Mouse (Mus musculus) myocyte (in vitro differentiated cells): ENCODE results near the gene Hrh2. TPM values are rescaled to one million over a fixed set of nuclear protein-coding genes. Genes with fewer than 3 reads are reported as not detected.

ENCODE experiments used
- H3K27me3 ChIP-seq: one replicate; pipeline ENCODE4 v1.6.1; 2011; ENCODE audit not compliant: control insufficient read depth, insufficient read depth, insufficient read length
- H3K36me3 ChIP-seq: one replicate; pipeline ENCODE4 v1.6.1; 2011; ENCODE audit not compliant: control insufficient read depth, insufficient read depth
- H3K4me2 ChIP-seq: one replicate; pipeline ENCODE4 v1.6.1; 2011; ENCODE audit warnings: low read depth, control low read depth
- H3K4me3 ChIP-seq: one replicate; pipeline ENCODE4 v1.5.1; 2011; ENCODE audit warnings: mild to moderate bottlenecking, control low read depth, moderate library complexity
- H3K79me2 ChIP-seq: one replicate; pipeline ENCODE4 v1.6.1; 2011; ENCODE audit not compliant: control insufficient read depth, insufficient read depth
- H3ac ChIP-seq: one replicate; pipeline ENCODE4 v1.6.1; 2011; ENCODE audit not compliant: control insufficient read depth, insufficient read length
- CEBPB ChIP-seq: IDR thresholded peaks from 2 replicates; pipeline ENCODE4 v1.6.1; 2011; ENCODE audit warnings: mild to moderate bottlenecking, moderate library complexity; ENCODE audit not compliant: poor library complexity, insufficient read depth, severe bottlenecking
- E2F4 ChIP-seq: IDR thresholded peaks from one replicate; pipeline ENCODE4 v1.6.1; 2011; ENCODE audit warnings: mild to moderate bottlenecking, control low read depth, moderate library complexity; ENCODE audit not compliant: insufficient read depth
- MAX ChIP-seq: IDR thresholded peaks from one replicate; pipeline ENCODE4 v1.6.1; 2011; ENCODE audit warnings: low read depth, mild to moderate bottlenecking, control low read depth
- MYOD1 ChIP-seq, 3 experiments: IDR thresholded peaks; one replicate each; pipeline ENCODE4 v1.6.1; 2011; ENCODE audit warnings: control low read depth in 2 of 3, low read depth in 2 of 3, mild to moderate bottlenecking in 2 of 3, moderate library complexity in 1 of 3; ENCODE audit not compliant: insufficient read length in 2 of 3, control insufficient read depth in 1 of 3
- MYOG ChIP-seq, 3 experiments: IDR thresholded peaks; one replicate each; pipeline ENCODE4 v1.6.1; 2011; ENCODE audit warnings: control low read depth in 2 of 3, low read depth in 2 of 3, mild to moderate bottlenecking in 2 of 3; ENCODE audit not compliant: insufficient read length in 2 of 3, control insufficient read depth in 1 of 3, insufficient read depth in 1 of 3
- POLR2A ChIP-seq: IDR thresholded peaks from one replicate; pipeline ENCODE4 v1.6.1; 2011; ENCODE audit warnings: low read depth, mild to moderate bottlenecking, control low read depth, moderate library complexity; ENCODE audit not compliant: insufficient read length
- POLR2AphosphoS2 ChIP-seq: IDR thresholded peaks from one replicate; pipeline ENCODE4 v1.6.1; 2011; ENCODE audit warnings: low read depth, control low read depth; ENCODE audit not compliant: insufficient read length
- REST ChIP-seq: IDR thresholded peaks from one replicate; pipeline ENCODE4 v1.6.1; 2011; ENCODE audit warnings: mild to moderate bottlenecking, control low read depth, moderate library complexity; ENCODE audit not compliant: insufficient read depth, insufficient read length
- SRF ChIP-seq: IDR thresholded peaks from one replicate; pipeline ENCODE4 v1.6.1; 2011; ENCODE audit warnings: low read depth; ENCODE audit not compliant: control insufficient read depth, insufficient read length
- TCF12 ChIP-seq: IDR thresholded peaks from one replicate; pipeline ENCODE4 v1.6.1; 2011; ENCODE audit warnings: mild to moderate bottlenecking, control low read depth; ENCODE audit not compliant: poor library complexity, insufficient read depth, severe bottlenecking
- TCF3 ChIP-seq: IDR thresholded peaks from one replicate; pipeline ENCODE4 v1.6.1; 2011; ENCODE audit warnings: low read depth, control low read depth; ENCODE audit not compliant: insufficient read length
- USF1 ChIP-seq: IDR thresholded peaks from one replicate; pipeline ENCODE4 v1.6.1; 2011; ENCODE audit warnings: low read depth, mild to moderate bottlenecking, control low read depth, moderate library complexity
- polyA plus RNA-seq: library from polyadenylated mRNA; unstranded; fragments of >200 nt; fragmentation: generic; extraction: Trizol; gene quantifications from one replicate; pipeline ENCODE4 v1.2.1, GENCODE M21; 2012; ENCODE audit warnings: missing spikeins

Hrh2 gene
- polyA plus RNA-seq, 1 experiment = not detected

- H3K4me3 ChIP-seq = no peak overlapping the region
- H3K36me3 ChIP-seq = no peaks in the 10 kb centered on the region
- H3K27me3 ChIP-seq = peaks cover 31% of the 10 kb centered on the region
- H3ac ChIP-seq = no peak overlapping the region
- no peaks in the 10 kb centered on the region for H3K79me2 ChIP-seq
- H3K4me2 ChIP-seq = no peak overlapping the region
- TF ChIP-seq POLR2A = no peak
- TF ChIP-seq REST = no peak
- TF ChIP-seq MAX = no peak
- no peak for TF ChIP-seq USF1
- no peak for TF ChIP-seq MYOG (IDR thresholded peaks at IDR 0.05; ENCODE audit: control insufficient read depth in 1 of 3, insufficient read depth in 1 of 3, insufficient read length in 2 of 3, low read depth in 2 of 3)
- no peak for TF ChIP-seq SRF
- TF ChIP-seq POLR2AphosphoS2 = no peak
- no peak for TF ChIP-seq TCF12
- no peak for TF ChIP-seq MYOD1 (IDR thresholded peaks at IDR 0.05; ENCODE audit: control insufficient read depth in 1 of 3, insufficient read length in 2 of 3, low read depth in 2 of 3)
- TF ChIP-seq TCF3 = no peak
- TF ChIP-seq E2F4 = no peak
- no peak for TF ChIP-seq CEBPB
These were observed 23.3 kb downstream of the Hrh2 start for GRCm38 (mm10) chr13:54215266-54215665.

- Histone ChIP-seq H3K4me2 (no peak overlapping the region), H3K79me2 (no peaks in the 10 kb centered on the region), H3K4me3 (no peak overlapping the region), H3K36me3 (no peaks in the 10 kb centered on the region), H3K27me3 (peaks cover 37% of the 10 kb centered on the region), H3ac (no peak overlapping the region)
- TF ChIP-seq TCF3 (no peak), E2F4 (no peak), MYOG (IDR thresholded peaks at IDR 0.05; ENCODE audit: control insufficient read depth in 1 of 3, insufficient read depth in 1 of 3, insufficient read length in 2 of 3, low read depth in 2 of 3) (no peak), MYOD1 (IDR thresholded peaks at IDR 0.05; ENCODE audit: control insufficient read depth in 1 of 3, insufficient read length in 2 of 3, low read depth in 2 of 3) (no peak), TCF12 (no peak), POLR2A (no peak), SRF (no peak), POLR2AphosphoS2 (no peak), MAX (no peak), REST (no peak), CEBPB (no peak), USF1 (no peak)
These were observed 23.9 kb downstream of the Hrh2 start for GRCm38 (mm10) chr13:54215777-54216316.

GRCm38 (mm10) chr13:54218341-54218740 is 26.4 kb downstream of the Hrh2 start:
- no peak overlapping the region for H3ac ChIP-seq
- no peak overlapping the region for H3K4me3 ChIP-seq
- no peak overlapping the region for H3K4me2 ChIP-seq
- peaks cover 60% of the 10 kb centered on the region for H3K27me3 ChIP-seq
- H3K36me3 ChIP-seq = no peaks in the 10 kb centered on the region
- TF ChIP-seq TCF12 (no peak), TCF3 (no peak), POLR2A (no peak), MYOD1 (IDR thresholded peaks at IDR 0.05; ENCODE audit: control insufficient read depth in 1 of 3, insufficient read length in 2 of 3, low read depth in 2 of 3) (no peak), SRF (no peak), USF1 (no peak), CEBPB (no peak), MAX (no peak), REST (no peak), MYOG (IDR thresholded peaks at IDR 0.05; ENCODE audit: control insufficient read depth in 1 of 3, insufficient read depth in 1 of 3, insufficient read length in 2 of 3, low read depth in 2 of 3) (no peak), POLR2AphosphoS2 (no peak), E2F4 (no peak)
- H3K79me2 ChIP-seq = no peaks in the 10 kb centered on the region

- Histone ChIP-seq H3K27me3 (peaks cover 64% of the 10 kb centered on the region), H3K36me3 (no peaks in the 10 kb centered on the region), H3ac (no peak overlapping the region), H3K79me2 (no peaks in the 10 kb centered on the region), H3K4me3 (no peak overlapping the region), H3K4me2 (no peak overlapping the region)
- TF ChIP-seq MAX (no peak), E2F4 (no peak), SRF (no peak), REST (no peak), CEBPB (no peak), TCF12 (no peak), TCF3 (no peak), POLR2A (no peak), POLR2AphosphoS2 (no peak)
These were observed 29.8 kb downstream of the Hrh2 start for GRCm38 (mm10) chr13:54221631-54222179.
